Mouse (Mus musculus) thymus, adult 2 months (tissue): Measurements from ENCODE around the gene Gpatch2.

Experiments used
- CTCF ChIP-seq: fragments of 200-500 bp; IDR thresholded peaks from 2 replicates; pipeline ENCODE4 v1.5.1; 2012; ENCODE audit warnings: mild to moderate bottlenecking, control low read depth, low read length, moderate library complexity, borderline replicate concordance; ENCODE audit not compliant: control insufficient read depth, poor library complexity, insufficient read depth; ENCODE audit errors: extremely low read depth
- POLR2A ChIP-seq: fragments of 200-500 bp; IDR thresholded peaks from 2 replicates; pipeline ENCODE4 v1.6.1; 2012; ENCODE audit warnings: mild to moderate bottlenecking, low read length, control low read depth, moderate library complexity; ENCODE audit not compliant: control insufficient read depth, poor library complexity, insufficient read depth; ENCODE audit errors: extremely low read depth

GRCm38 (mm10) chr1:187295038-187295559, 79.8 kb downstream of the Gpatch2 start:
- TF ChIP-seq POLR2A (no peak), CTCF (no peak)
